Mouse (Mus musculus) embryonic stem cell, embryonic (primary cell): ENCODE measurements at regions not wholly inside any gene's neighbourhood (a gene's known extent, or its start where the extent isn't known, plus 50 kb on each side); places are given as distances from the start of the nearest gene placed in this dataset.

Experiments
- CTCF ChIA-PET, 4 experiments: fragments of 300-600 bp in 2 of 4; fragments of 350-600 bp in 2 of 4; sonication (Branson Sonifier 250); formaldehyde crosslinking; loops; one replicate each; lab custom pipeline; 2022; ENCODE audit warnings: inconsistent platforms in 2 of 4; lab: Charles Lee
- POLR2A ChIA-PET, 4 experiments: fragments of 300-600 bp in 2 of 4; fragments of 350-600 bp in 2 of 4; sonication (Branson Sonifier 250); formaldehyde crosslinking; loops; one replicate each; lab custom pipeline; 2022; ENCODE audit warnings: antibody characterized with exemption in 4 of 4, inconsistent platforms in 1 of 4; lab: Charles Lee

DNA sequence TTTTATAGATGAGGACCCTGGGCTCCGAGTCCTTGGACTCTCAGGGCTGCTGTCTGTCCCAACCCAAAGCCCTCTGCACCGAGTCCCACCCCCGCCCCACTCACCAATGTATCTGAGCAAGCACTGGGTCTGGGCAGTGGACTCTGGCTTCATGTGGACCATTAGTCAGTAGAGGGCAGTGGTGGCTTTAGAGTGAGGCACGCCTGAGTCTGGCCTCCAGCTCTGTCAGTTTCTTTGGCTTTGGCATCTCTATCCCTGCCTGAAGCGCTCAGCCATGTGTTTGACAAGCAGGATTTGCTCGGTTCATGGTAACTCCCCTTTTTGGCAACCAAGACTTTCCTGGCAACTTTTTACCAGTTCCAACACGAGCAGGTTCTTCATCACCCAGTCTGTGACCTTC, 90.1 kb upstream of the Thy1 start:
- CTCF ChIA-PET: interaction anchor here in 1 of 4 experiments (0.6 kb wide), 1 partner anchor 393 kb away, joined by 3 read pairs; no protein-coding TSS in a partner anchor
- POLR2A ChIA-PET: no interaction called here

DNA sequence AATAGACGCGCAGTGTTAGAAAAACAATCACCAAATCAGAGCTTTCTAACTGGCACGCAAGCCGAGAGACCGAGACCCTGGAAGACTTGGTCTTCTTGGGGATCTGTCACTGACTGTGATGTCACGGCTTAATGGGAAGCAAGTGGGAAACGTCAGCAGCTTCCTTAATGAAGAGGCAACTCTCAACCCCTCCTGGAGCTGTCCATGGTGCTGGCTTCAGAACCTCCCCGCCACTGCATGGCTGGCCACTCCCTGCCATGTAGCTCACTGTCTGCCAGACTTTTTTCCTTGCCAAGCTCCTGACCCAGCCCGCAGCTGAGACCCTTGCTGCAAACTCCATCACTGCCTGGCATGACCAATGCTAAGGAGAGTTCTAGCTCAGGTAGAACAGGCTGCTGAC, 83.6 kb upstream of the Thy1 start:
- CTCF ChIA-PET: interaction anchor here (0.5 to 1.3 kb wide), 10 partner anchors 17 to 672 kb away, joined by 3 to 8 read pairs (median 4); no protein-coding TSS in a partner anchor
- POLR2A ChIA-PET: interaction anchor here in 1 of 4 experiments (0.6 to 1.6 kb wide), 2 partner anchors 25 to 384 kb away, joined by 3 read pairs; partner anchors contain the start of gene Hmbs

DNA sequence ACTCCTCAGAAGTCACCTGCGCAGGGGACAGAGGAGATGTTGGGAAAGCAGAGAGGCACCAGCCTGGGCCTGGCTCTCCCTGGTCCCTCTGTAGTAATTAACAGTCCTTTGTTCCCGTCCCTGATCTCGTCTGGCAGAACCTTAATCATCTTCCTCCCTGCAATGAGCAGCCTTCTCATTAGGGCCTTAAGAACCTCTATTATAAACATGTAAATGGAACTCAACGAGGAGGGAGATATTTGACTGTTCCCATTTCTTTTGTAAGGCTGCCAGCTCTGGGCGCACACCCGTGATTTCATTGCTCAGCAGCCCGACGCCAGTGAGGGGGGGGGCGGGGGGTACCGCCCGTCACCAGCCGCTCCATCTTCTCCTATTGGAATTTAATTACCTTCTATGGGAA, 81.8 kb upstream of the Thy1 start:
- CTCF ChIA-PET: no interaction called here
- POLR2A ChIA-PET: interaction anchor here in 1 of 4 experiments (0.7 kb wide), 1 partner anchor 659 kb away, joined by 4 read pairs; no protein-coding TSS in a partner anchor

DNA sequence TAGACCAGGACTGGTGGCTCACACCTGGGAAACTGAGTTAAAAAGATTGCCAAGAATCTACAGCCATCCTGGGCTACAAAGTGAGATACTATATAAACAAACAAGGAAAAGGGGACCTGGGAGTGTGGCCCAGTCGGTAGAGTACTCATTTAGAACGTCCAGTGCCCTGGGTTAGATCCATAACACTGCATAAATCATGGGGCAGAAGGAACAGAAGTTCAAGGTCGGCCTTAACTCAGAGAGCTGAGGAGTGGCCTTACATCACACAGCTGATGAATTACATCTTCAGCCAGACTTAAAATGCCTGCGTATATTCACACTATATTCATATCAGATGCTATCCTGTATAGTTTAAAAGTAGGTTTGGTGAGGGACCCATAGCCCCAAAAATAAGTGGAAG, 78.0 kb upstream of the Thy1 start:
- CTCF ChIA-PET: no interaction called here

DNA sequence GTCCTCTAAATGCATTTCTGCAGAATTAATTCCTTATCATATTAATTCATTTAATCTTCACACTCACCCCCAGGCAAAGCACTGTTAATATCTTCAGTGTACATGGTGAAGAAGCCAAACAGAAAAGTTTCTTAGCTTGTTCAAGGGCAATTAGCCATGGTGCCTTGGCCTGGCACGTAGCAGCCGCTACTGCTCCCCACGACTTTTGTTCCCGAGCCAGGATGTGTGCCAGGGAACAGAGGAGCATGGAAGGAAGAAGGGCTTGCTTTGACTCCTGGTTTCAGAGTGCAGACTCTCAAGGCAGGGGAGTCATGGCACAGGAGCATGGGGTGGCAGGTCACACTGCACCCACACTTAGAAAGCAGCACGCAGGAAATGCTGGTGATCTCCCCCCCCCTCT, 77.4 kb upstream of the Thy1 start:
- POLR2A ChIA-PET: no interaction called here

More for the DNA sequence above, 78.0 kb upstream of the Thy1 start:
- POLR2A ChIA-PET: no interaction called here

DNA sequence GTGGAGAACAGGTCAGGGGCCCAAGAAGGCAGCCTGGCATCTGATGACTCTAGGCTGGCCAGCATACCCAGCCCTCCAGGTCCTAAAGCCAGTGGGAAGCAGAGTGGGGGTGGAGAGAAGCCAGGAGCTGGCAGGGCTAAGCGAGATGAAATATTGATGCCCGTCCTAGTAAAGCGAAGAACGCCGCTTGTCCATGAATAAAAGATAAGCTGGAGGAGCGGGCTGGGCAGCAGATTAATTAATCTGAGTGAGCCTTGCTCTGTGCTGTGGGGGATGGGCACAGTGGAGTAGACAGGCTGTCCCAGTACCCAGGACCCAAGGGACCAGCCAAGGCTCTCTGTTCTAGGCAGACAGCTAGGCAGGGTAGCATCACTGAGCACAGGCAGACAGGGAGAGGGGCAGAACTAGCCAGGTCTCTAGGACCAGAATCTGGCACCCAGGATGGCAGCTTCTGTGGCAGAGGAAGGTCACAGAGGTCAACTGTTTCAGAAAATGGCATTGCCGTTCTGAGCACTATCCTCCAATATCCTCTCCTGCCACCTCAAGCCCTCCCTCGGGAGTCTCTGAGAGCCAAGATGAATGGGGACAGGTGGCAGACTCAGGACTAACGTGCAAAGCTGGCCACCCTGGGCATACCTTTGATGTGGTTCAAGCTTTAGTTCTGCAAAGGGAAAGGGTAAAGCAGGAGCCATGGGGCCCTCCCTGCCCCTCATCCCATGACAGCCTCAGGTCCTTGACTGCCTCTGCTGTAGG, 73.0 kb upstream of the Thy1 start:
- ChIA-PET POLR2A (interaction anchor here in 1 of 4 experiments (0.6 kb wide), 1 partner anchor 126 kb away, joined by 4 read pairs; no protein-coding TSS in a partner anchor), CTCF (interaction anchor here in 3 of 4 experiments (0.5 to 1.6 kb wide), 8 partner anchors 14 to 701 kb away, joined by 3 to 6 read pairs (median 4); no protein-coding TSS in a partner anchor)

More for the DNA sequence above, 77.4 kb upstream of the Thy1 start:
- CTCF ChIA-PET: no interaction called here

DNA sequence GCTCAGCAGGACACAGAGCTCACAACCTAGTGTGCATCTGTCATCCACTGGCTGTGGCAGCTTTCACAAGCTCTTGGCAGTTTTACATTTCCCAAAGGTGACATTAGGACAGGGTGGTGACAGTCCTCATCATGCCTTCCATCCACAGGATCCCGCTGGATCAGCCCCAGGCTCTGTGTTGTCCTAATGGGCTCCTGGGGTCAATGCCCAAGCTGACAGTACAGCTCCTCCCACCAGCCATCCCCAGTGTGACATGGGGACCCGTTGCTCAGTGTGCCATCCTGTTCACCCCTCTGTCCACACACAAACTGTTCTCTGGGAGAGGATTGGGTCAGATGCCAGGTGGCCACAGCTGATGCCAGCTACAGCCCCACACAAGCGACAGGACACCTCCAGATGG, 72.3 kb upstream of the Thy1 start:
- ChIA-PET CTCF (interaction anchor here in 3 of 4 experiments (0.5 to 1.6 kb wide), 8 partner anchors 13 to 228 kb away, joined by 3 to 6 read pairs (median 4); no protein-coding TSS in a partner anchor), POLR2A (interaction anchor here in 1 of 4 experiments (0.6 kb wide), 1 partner anchor 9 kb away, joined by 3 read pairs; no protein-coding TSS in a partner anchor)

DNA sequence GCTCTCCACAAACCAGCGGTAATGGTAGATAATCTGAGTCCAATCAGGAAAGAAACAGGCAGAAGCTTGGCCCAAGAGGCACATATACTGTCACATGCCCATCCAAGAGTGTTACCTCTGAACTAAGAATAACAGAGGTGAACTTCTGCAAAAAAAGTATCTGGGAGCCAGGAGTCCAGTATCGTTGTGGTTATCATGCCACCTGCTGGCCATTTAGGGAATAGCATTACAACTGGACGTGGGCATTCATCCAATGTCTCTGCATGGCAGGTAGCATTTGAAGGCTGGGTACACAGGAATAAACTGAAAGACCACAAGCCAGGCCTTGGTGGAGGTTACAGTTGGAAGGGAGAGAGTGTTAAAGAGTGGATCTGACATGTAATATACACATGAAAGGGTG, 70.9 kb upstream of the Thy1 start:
- POLR2A ChIA-PET: no interaction called here

DNA sequence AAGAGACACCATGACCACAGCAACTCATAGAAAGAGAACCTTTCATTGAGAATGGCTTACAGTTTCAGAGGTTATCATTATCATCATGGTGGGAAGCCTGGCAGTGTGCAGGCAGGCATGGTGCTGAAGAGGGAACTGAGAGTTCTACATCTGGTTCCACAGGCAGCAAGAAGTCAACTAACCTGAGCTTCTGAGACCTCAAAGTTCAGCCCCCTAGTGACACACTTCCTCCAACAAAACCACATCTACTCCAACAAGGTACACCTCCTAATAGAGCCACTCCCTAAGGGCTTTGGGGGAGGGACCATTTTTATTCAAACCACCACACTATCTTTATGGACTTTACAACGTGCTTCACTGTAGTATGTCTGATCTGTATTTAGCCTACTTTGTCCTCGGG, 67.8 kb upstream of the Thy1 start:
- POLR2A ChIA-PET: interaction anchor here in 1 of 4 experiments (1.0 kb wide), 1 partner anchor 19 kb away, joined by 3 read pairs; no protein-coding TSS in a partner anchor
- CTCF ChIA-PET: interaction anchor here in 1 of 4 experiments (0.6 to 0.7 kb wide), 3 partner anchors 149 to 638 kb away, joined by 5 to 16 read pairs (median 13); no protein-coding TSS in a partner anchor

More for the DNA sequence above, 70.9 kb upstream of the Thy1 start:
- CTCF ChIA-PET: interaction anchor here in 1 of 4 experiments (1.4 kb wide), 1 partner anchor 229 kb away, joined by 5 read pairs; the partner anchor contains the start of gene Nectin1

DNA sequence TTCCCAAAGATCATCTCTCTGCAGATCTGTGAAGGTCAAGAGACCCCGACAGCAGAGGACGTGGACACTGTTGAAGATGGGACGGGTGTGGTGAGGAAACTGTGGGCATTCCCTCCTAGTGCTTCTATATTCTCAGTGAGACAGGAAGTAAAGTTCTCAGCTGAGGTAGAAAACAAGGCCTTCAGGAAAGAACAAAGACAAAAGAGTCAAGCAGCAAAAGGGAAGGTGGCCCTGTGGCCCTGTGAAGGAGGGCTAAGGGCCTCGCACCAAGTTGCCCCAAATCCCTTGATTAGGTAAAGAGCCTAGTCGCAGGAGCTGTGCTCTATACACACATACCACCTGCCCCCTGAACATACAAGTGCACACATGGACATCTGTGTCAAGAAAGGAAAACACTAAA, 66.8 kb upstream of the Thy1 start:
- CTCF ChIA-PET: interaction anchor here in 2 of 4 experiments (0.7 to 1.2 kb wide), 2 partner anchors 118 to 140 kb away, joined by 3 read pairs; no protein-coding TSS in a partner anchor
- POLR2A ChIA-PET: interaction anchor here in 1 of 4 experiments (1.0 kb wide), 1 partner anchor 18 kb away, joined by 3 read pairs; no protein-coding TSS in a partner anchor

DNA sequence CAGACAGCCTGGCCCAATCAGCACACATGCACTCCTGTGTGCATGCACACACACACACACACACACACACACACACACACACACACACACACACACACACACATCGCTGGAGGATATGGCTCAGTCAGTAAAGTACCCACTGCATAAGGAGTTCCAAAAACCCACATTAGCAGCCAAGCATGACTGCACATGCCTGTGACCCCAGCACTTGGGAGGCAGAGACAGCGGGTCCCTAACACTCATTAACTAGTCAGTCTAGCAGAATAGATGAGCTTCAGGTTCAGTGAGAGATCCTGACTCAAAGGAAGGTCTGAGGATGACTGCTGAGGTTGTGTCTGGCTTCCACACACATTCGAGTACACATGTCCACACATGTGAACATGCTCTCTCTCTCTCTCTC, 65.4 kb upstream of the Thy1 start:
- POLR2A ChIA-PET: interaction anchor here in 2 of 4 experiments (0.6 to 0.7 kb wide), 2 partner anchors 9 to 209 kb away, joined by 4 to 8 read pairs; no protein-coding TSS in a partner anchor
- CTCF ChIA-PET: interaction anchor here in 2 of 4 experiments (0.6 to 0.7 kb wide), 2 partner anchors 11 to 48 kb away, joined by 3 to 6 read pairs; no protein-coding TSS in a partner anchor

DNA sequence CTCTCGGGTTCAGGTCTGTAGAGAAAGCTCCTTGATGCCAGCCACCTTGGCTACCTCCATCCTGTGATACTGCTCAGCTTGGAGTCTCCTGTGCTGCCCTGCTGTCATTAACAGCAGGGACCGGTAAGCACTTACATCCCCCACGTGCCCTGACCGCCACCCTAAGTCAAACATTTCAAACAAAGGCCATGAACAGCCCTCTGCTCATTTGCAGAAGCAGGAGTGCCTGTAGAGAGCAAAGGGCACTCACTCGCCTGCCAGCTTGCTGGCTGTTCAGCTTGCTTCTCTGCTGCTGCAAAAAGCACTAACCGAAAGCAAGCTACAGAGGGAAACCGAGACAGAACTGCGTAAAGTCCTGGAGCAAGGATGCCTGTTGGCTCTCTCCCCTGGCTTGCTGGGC, 61.8 kb upstream of the Thy1 start:
- CTCF ChIA-PET: interaction anchor here in 1 of 4 experiments (0.7 kb wide), 1 partner anchor 125 kb away, joined by 3 read pairs; no protein-coding TSS in a partner anchor
- POLR2A ChIA-PET: interaction anchor here in 1 of 4 experiments (0.7 kb wide), 1 partner anchor 179 kb away, joined by 5 read pairs; no protein-coding TSS in a partner anchor

DNA sequence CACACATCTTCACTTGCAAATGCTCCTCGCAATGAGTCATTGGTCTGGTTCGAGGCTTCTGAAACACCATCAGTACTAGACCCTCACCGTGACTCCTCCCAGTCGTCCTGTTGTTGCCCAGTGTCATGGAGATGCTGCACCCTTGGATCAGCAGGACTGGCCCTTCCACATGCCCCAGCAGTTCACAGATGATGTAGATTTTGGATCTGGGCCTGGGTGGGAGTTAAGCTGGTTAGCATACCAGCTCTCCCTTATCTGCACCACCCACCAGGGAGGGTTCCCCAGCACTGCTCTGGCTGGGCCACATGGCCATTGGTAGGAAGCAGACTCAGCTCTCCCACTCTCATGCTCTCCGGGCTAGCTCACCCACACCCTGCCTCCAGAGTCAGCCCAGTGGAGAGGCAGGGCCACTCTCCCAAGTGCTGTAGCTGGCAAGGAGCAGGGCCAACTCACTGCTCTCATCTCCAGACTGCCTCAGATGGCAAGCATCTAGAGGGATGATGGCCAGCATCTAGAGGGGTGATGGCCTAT, 60.8 kb upstream of the Thy1 start:
- ChIA-PET POLR2A (no interaction called here), CTCF (interaction anchor here (0.5 to 3.5 kb wide), 14 partner anchors 66 to 1637 kb away, joined by 3 to 35 read pairs (median 4); partner anchors contain the start of gene Usp2 (in 1 of the 4))

DNA sequence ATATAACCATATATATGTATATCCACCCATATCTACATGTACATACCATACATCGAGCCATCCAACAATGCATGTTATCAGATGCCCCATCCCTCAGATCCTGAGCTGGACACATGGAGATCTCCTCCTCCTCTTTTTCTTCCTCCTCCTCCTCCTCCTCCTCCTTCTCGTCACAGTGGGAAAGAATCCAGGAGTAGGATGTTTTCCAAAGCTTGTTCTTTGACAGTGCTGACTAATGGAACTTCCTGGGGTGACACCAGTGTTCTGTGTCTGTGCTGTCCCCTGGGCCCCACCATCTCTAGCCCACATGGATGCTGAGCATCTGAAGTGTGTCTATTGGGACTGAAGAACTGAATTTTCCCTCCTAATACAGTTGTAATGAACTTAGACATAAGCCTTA, 60.0 kb upstream of the Thy1 start:
- POLR2A ChIA-PET: interaction anchor here in 2 of 4 experiments (0.6 to 0.9 kb wide), 2 partner anchors 242 to 511 kb away, joined by 3 to 4 read pairs; no protein-coding TSS in a partner anchor

DNA sequence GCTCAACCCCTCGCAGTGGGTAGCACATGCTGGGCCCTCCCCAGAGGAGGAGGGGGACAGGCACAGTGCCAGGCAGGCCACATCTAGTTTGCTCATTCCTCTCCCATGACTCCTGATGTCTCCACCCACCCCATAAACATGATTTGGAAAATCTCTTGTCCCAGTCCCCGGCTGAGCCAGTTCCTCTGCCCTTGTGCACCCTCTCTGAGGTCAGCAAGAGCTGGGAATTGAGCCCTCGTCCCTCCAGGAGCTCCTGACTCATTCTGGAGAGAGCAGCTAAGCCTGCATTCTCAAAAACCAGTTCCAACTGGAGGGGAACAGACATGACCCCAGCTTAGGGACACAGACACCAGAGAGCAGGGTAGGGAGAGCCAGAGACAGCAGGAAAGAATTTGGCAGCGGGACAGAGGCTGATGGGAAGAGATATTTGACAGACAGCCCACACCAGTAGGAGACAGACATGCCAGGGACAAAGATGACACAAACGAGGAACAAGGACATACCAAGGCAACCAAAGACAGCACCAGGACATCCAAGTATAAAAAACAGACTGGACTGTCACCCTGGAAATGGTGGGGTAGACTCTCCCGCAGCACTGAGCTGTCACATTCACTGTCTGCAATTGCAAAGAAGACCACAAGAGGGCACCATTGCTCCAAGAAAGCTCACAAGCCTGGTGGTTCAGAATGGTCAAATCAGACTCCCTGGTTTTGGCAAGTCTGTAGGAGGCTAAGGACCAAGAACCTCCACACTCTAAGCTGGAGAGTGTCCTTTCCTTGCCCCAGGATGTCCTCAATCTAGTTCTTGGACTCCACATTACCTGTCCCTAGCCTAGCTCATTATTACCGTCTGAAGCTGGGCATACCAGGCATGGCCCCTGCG, 58.8 kb upstream of the Thy1 start:
- CTCF ChIA-PET: interaction anchor here (0.5 to 3.5 kb wide), 87 partner anchors 9 to 1538 kb away, joined by 3 to 35 read pairs (median 4); partner anchors contain the start of genes Usp2 (in 3 of the 4), Cbl (in 2 of the 4), C1qtnf5 (in 1 of the 4) and Gm49380 (in 1 of the 4)
- POLR2A ChIA-PET: interaction anchor here in 3 of 4 experiments (0.5 to 1.8 kb wide), 12 partner anchors 9 to 395 kb away, joined by 3 to 7 read pairs (median 3); partner anchors contain the start of genes Gm49380 (in 1 of the 3), Hyou1 (in 1 of the 3), Rnf26 (in 1 of the 3) and Usp2 (in 1 of the 3)

More for the DNA sequence above, 60.0 kb upstream of the Thy1 start:
- CTCF ChIA-PET: interaction anchor here in 3 of 4 experiments (0.5 to 3.5 kb wide), 11 partner anchors 83 to 983 kb away, joined by 3 to 35 read pairs (median 15); partner anchors contain the start of gene Usp2 (in 1 of the 3)

DNA sequence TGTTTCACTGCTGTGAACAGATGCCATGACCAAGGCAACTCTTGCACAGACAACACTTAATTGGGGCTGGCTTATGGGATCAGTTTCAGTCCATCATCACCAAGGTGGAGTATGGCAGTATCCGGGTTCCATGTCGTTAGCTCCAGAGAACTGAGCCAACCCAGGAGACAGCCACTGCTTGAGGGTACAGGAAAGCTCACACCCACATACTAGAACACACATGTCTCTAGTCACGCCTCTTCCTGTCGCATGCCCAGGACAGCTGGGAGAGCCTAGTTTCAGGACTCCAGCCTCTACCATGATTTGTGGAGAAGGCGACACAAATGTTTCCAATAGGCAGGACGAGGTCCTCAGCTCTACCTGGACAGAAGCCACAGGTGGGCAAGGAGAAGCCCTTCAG, 55.2 kb upstream of the Thy1 start:
- CTCF ChIA-PET: interaction anchor here in 2 of 4 experiments (0.5 to 1.8 kb wide), 10 partner anchors 17 to 281 kb away, joined by 3 to 6 read pairs (median 4); partner anchors contain the start of gene Usp2 (in 1 of the 2)
- POLR2A ChIA-PET: interaction anchor here in 3 of 4 experiments (0.6 to 1.1 kb wide), 3 partner anchors 25 to 165 kb away, joined by 3 to 4 read pairs (median 3); no protein-coding TSS in a partner anchor
